ENCODE assay signal across 25 mouse cellular contexts in genomic region chr19:25607461-25608205, GRCm38 (mm10). TPM values are rescaled to one million over a fixed set of nuclear protein-coding genes. Genes with fewer than 3 reads are reported as not detected.
DNase-seq lines count a peak whose midpoint lies in the region; ATAC-seq lines count a peak whose summit lies in the region.
"Had no signal": no experiment of that assay in that cellular context is flagged by ENCODE, and none has a peak within 500 bp of the region (broad histone marks: within the 10 kb centered on the region; RNA-seq: fewer than 3 reads in every experiment).

No protein-coding gene starts in this region.

- 0 out of 2 replicates have a peak, but pooled peaks have one; percentile 21 for ATAC-seq in midbrain, embryonic 12.5 days (ENCODE audit: low FRiP score, low read depth)
- no peak for ATAC-seq in midbrain, embryonic 15.5 days (replicated peaks)
- peak; percentile 50 for ATAC-seq in forebrain, embryonic 13.5 days
- no peak for ATAC-seq in megakaryocyte-erythroid progenitor cell, adult 5-6 weeks (replicated peaks; ENCODE audit: low FRiP score, low TSS enrichment, poor library complexity, severe bottlenecking)
- ATAC-seq: CD4-positive, CD25-positive, alpha-beta regulatory T cell, adult 4 months; intestine, embryonic 15.5 days had no signal

- peak; percentile 48 for DNase-seq in embryo, embryonic 10 days (ENCODE audit: low spot score)
- DNase-seq in embryo, embryonic 9.5 days (ENCODE audit: extremely low spot score): no peak
- DNase-seq in retina, embryonic 14.5 days (ENCODE audit: low spot score): peak; percentile 60
- DNase-seq in layer of hippocampus, postnatal 14 days (ENCODE audit: low spot score in 2 of 2): no peak
- DNase-seq: adrenal gland, postnatal 36 days; cerebellum, postnatal 10 days; gastrocnemius, adult 2 months; layer of hippocampus, postnatal 36 days; lung, postnatal 10 days; thymus, postnatal 4 days had no signal

- H3K9me3 ChIP-seq in midbrain, embryonic 12.5 days: no peaks in the 10 kb centered on the region
- no peaks in the 10 kb centered on the region for H3K9me3 ChIP-seq in midbrain, embryonic 15.5 days
- H3K9me3 ChIP-seq in forebrain, embryonic 13.5 days (replicated peaks): no peaks in the 10 kb centered on the region
- H3K9me3 ChIP-seq: embryonic facial prominence, embryonic 15.5 days; heart, embryonic 15.5 days; hindbrain, embryonic 13.5 days; intestine, embryonic 15.5 days; kidney, embryonic 15.5 days; liver, embryonic 15.5 days had no signal

- H3K9ac ChIP-seq in midbrain, embryonic 12.5 days (replicated peaks): no peak overlapping the region
- H3K9ac ChIP-seq in midbrain, embryonic 15.5 days: no peak overlapping the region
- no peak overlapping the region for H3K9ac ChIP-seq in forebrain, embryonic 13.5 days
- H3K9ac ChIP-seq: embryonic facial prominence, embryonic 15.5 days; heart, embryonic 15.5 days; hindbrain, embryonic 13.5 days; intestine, embryonic 15.5 days; kidney, embryonic 15.5 days; liver, embryonic 15.5 days had no signal

- peaks cover 91% of the 10 kb centered on the region for H3K27me3 ChIP-seq in midbrain, embryonic 12.5 days
- H3K27me3 ChIP-seq in midbrain, embryonic 15.5 days (replicated peaks): peaks cover 81% of the 10 kb centered on the region
- peaks cover 87% of the 10 kb centered on the region for H3K27me3 ChIP-seq in forebrain, embryonic 13.5 days

- H3K4me1 ChIP-seq in midbrain, embryonic 12.5 days: peaks cover 22% of the 10 kb centered on the region
- H3K4me1 ChIP-seq in midbrain, embryonic 15.5 days: peaks cover 21% of the 10 kb centered on the region
- peaks cover 61% of the 10 kb centered on the region for H3K4me1 ChIP-seq in forebrain, embryonic 13.5 days

- no peak overlapping the region for H3K4me3 ChIP-seq in midbrain, embryonic 12.5 days
- no peak overlapping the region for H3K4me3 ChIP-seq in midbrain, embryonic 15.5 days
- peak overlapping the region; percentile 18 for H3K4me3 ChIP-seq in forebrain, embryonic 13.5 days
- H3K4me3 ChIP-seq: embryonic facial prominence, embryonic 15.5 days; gastrocnemius, adult 2 months; heart, embryonic 15.5 days; hindbrain, embryonic 13.5 days; intestine, embryonic 15.5 days; kidney, embryonic 15.5 days; liver, embryonic 15.5 days; megakaryocyte, embryonic 14.5 days had no signal

- no peak overlapping the region for H3K4me2 ChIP-seq in midbrain, embryonic 12.5 days (replicated peaks)
- no peak overlapping the region for H3K4me2 ChIP-seq in midbrain, embryonic 15.5 days
- H3K4me2 ChIP-seq in forebrain, embryonic 13.5 days: peak overlapping the region; percentile 64
- H3K4me2 ChIP-seq: embryonic facial prominence, embryonic 15.5 days; heart, embryonic 15.5 days; hindbrain, embryonic 13.5 days; intestine, embryonic 15.5 days; kidney, embryonic 15.5 days; liver, embryonic 15.5 days had no signal

- H3K36me3 ChIP-seq in midbrain, embryonic 12.5 days: no peaks in the 10 kb centered on the region
- no peaks in the 10 kb centered on the region for H3K36me3 ChIP-seq in midbrain, embryonic 15.5 days (replicated peaks)
- H3K36me3 ChIP-seq in forebrain, embryonic 13.5 days (ENCODE audit: poor library complexity, severe bottlenecking): no peaks in the 10 kb centered on the region
- H3K36me3 ChIP-seq: embryonic facial prominence, embryonic 15.5 days; G1E; heart, embryonic 15.5 days; hindbrain, embryonic 13.5 days; intestine, embryonic 15.5 days; kidney, embryonic 15.5 days; liver, embryonic 15.5 days had no signal

- under 1% methylated on average over 21 of the region's 21 CpGs for WGBS in midbrain, embryonic 12.5 days
- WGBS in midbrain, embryonic 15.5 days: under 1% methylated on average over 21 of the region's 21 CpGs
- whole genome bisulfite sequencing in forebrain, embryonic 13.5 days: under 1% methylated on average over 21 of the region's 21 CpGs

- no peak overlapping the region for H3K27ac ChIP-seq in midbrain, embryonic 12.5 days (replicated peaks)
- H3K27ac ChIP-seq in midbrain, embryonic 15.5 days: no peak overlapping the region
- H3K27ac ChIP-seq in forebrain, embryonic 13.5 days: peak overlapping the region; percentile 82
- H3K27ac ChIP-seq: embryonic facial prominence, embryonic 15.5 days; gastrocnemius, adult 2 months; heart, embryonic 15.5 days; hindbrain, embryonic 13.5 days; intestine, embryonic 15.5 days; kidney, embryonic 15.5 days; liver, embryonic 15.5 days had no signal

RNA-seq across cellular contexts. Expression of gene Dmrt3, which starts 2.5 kb away (rescaled TPM):
- polyA plus RNA-seq in midbrain, embryonic 12.5 days (2016; fragmentation: Nextera tagmentation; extraction: Ambion mirVana): 1.0 and 2.9 TPM in 2 replicates
- 0.22 and 0.32 TPM in 2 replicates for polyA plus RNA-seq in midbrain, embryonic 15.5 days (2015; fragmentation: Nextera tagmentation; extraction: Ambion mirVana)
- polyA plus RNA-seq in forebrain, embryonic 13.5 days (2015; fragmentation: Nextera tagmentation; extraction: Ambion mirVana): 6.7 and 7.8 TPM in 2 replicates
- not detected in 2 replicates for total RNA-seq in megakaryocyte-erythroid progenitor cell, adult 5-6 weeks (2014; fragmentation: Nextera tagmentation)
- total RNA-seq in megakaryocyte-erythroid progenitor cell, adult 5-6 weeks (2017): not detected in 2 replicates
- total RNA-seq in layer of hippocampus, postnatal 14 days (2021): 1 to 10 TPM in 1 of 2 experiments, under 1 TPM in 1; 0.83 to 1.7 TPM
- total RNA-seq: adrenal gland, postnatal 36 days; gastrocnemius, adult 2 months; granulocyte monocyte progenitor cell, adult 5-6 weeks; left cerebral cortex, postnatal 36 days had no signal
- polyA plus RNA-seq: CD4-positive, CD25-positive, alpha-beta regulatory T cell, adult 4 months; G1E; kidney, embryonic 15.5 days; liver, embryonic 15.5 days had no signal

Comparison
In these comparisons a context has a peak if more than half of its experiments do, and no peak if none do; other contexts are left out.
1. DNase-seq: peak in embryo, embryonic 10 days (single experiment) and retina, embryonic 14.5 days (single experiment); none in embryo, embryonic 9.5 days (single experiment) and layer of hippocampus, postnatal 14 days (0 of 2).
2. ATAC-seq: peak in midbrain, embryonic 12.5 days (single experiment) and forebrain, embryonic 13.5 days (single experiment); none in midbrain, embryonic 15.5 days (single experiment) and megakaryocyte-erythroid progenitor cell, adult 5-6 weeks (single experiment).